Mouse (Mus musculus) erythroblast, embryonic 14.5 days (primary cell): ENCODE measurements around the gene Hmgxb4.

Experiments used
- GATA1 ChIP-seq: IDR thresholded peaks from 2 replicates; pipeline ENCODE4 v1.6.1; 2012; ENCODE audit warnings: low read length, inconsistent platforms, mixed read lengths
- TAL1 ChIP-seq: IDR thresholded peaks from 3 replicates; pipeline ENCODE4 v1.6.1; 2012; ENCODE audit warnings: low read length, inconsistent platforms, mixed read lengths

DNA sequence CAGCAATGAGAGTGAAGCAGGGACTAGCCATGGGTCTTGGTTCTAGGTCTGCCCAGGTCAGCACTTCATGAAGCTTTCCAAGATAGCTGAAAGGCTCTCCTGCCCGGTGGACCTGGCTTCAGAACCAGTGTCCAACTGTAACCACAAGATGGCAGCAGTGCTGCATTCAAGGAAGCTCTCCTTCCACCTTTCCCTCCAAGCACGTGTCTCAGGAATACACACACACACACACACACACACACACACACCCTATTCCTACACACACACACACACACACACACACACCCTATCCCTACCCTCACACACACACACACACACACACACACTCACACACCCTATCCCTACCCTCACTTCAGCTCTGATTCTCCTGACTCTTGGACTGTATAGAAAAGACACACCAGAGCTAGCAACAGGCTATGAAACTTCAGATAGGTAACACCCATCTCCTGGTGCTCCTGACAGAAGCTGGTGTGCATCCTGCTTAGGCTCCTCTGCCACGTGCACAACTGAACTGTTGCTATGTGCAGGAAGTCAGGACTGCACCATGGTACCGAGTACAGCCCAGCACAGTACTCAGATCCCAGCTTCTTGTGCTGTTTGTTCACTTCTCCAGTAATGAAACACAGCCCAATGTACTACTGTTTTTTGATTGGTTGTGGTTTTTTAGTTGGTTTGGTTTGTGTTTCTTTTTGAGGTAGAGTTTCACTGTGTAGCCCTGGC, 78.6 kb downstream of the Hmgxb4 start:
- no peak for TF ChIP-seq TAL1
- no peak for TF ChIP-seq GATA1
